Mouse (Mus musculus) C2C12 (cell line): ENCODE data around the gene Tmem178b. TPM values are rescaled to one million over a fixed set of nuclear protein-coding genes. Genes with fewer than 3 reads are reported as not detected.

Experiments
- H3K27me3 ChIP-seq: one replicate; pipeline ENCODE4 v1.6.1; 2011; ENCODE audit not compliant: control insufficient read depth, insufficient read depth, insufficient read length
- H3K36me3 ChIP-seq: one replicate; pipeline ENCODE4 v1.6.1; 2011; ENCODE audit not compliant: control insufficient read depth, insufficient read depth
- H3K4me3 ChIP-seq: one replicate; pipeline ENCODE4 v1.5.1; 2011; ENCODE audit warnings: mild to moderate bottlenecking, control low read depth; ENCODE audit not compliant: poor library complexity, insufficient read depth, severe bottlenecking
- H3K79me2 ChIP-seq: one replicate; pipeline ENCODE4 v1.6.1; 2011; ENCODE audit not compliant: control insufficient read depth, insufficient read depth
- H3K79me3 ChIP-seq: one replicate; pipeline ENCODE4 v1.6.1; 2011; ENCODE audit warnings: low read depth, control low read depth
- H3ac ChIP-seq: one replicate; pipeline ENCODE3; 2011; ENCODE audit warnings: low read depth; ENCODE audit not compliant: control insufficient read depth, insufficient read length
- CEBPB ChIP-seq: IDR thresholded peaks from one replicate; pipeline ENCODE4 v1.6.1; 2011; ENCODE audit warnings: low read depth, mild to moderate bottlenecking, control low read depth, moderate library complexity
- CTCF ChIP-seq: IDR thresholded peaks from one replicate; pipeline ENCODE4 v1.5.1; 2011; ENCODE audit not compliant: control insufficient read depth, insufficient read depth, insufficient read length
- FOSL1 ChIP-seq: IDR thresholded peaks from one replicate; pipeline ENCODE4 v1.8.0; 2011; ENCODE audit warnings: mild to moderate bottlenecking, low read length; ENCODE audit not compliant: poor library complexity, insufficient read depth, severe bottlenecking
- MAX ChIP-seq: IDR thresholded peaks from one replicate; pipeline ENCODE4 v1.6.1; 2011; ENCODE audit warnings: mild to moderate bottlenecking, control low read depth
- MYOD1 ChIP-seq: IDR thresholded peaks from one replicate; pipeline ENCODE4 v1.6.1; 2011; ENCODE audit warnings: low read depth; ENCODE audit not compliant: control insufficient read depth, insufficient read length
- MYOG ChIP-seq: IDR thresholded peaks from one replicate; pipeline ENCODE4 v1.6.1; 2011; ENCODE audit not compliant: control insufficient read depth, insufficient read length; ENCODE audit errors: extremely low read depth
- USF1 ChIP-seq: IDR thresholded peaks from one replicate; pipeline ENCODE4 v1.6.1; 2011; ENCODE audit warnings: low read depth, mild to moderate bottlenecking, control low read depth, moderate library complexity
- polyA plus RNA-seq: library from polyadenylated mRNA; unstranded; fragments of >200 nt; fragmentation: generic; extraction: Trizol; gene quantifications from one replicate; pipeline ENCODE4 v1.2.1, GENCODE M21; 2012; ENCODE audit warnings: missing spikeins

Tmem178b gene
- polyA plus RNA-seq, 1 experiment: 0.01 TPM

DNA sequence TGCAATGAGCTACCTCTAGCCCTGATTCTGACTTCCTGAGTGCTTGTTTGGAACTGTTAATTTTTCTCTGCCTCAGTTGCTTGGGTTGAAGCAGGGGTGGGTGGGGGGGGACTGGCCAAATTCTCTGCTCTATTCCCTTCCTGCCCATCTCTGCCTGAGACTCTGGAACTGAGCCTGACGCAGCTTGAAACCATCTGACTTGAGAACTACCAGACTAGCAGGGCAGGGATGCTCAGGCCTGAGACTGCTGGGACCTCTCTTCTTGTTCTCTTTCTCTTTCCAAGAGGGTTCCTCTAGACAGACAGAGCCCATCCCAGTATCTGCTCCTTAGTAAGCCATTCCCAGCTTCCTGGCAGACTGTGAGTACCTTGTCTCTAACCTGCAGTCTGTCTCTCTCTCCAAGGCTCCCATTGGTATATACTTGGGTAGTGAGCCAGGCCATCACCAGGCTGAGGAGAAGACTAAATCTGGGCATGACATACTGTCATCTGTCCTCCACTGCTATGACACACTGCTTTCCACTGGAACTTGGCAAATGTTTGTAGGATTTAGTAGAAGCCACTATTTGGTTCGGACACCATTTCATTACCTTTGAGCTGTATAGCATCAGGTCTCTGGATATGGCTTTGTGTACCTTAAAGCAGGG is 42.7 kb downstream of the Tmem178b start:
- Histone ChIP-seq H3K36me3 (no peaks in the 10 kb centered on the region), H3K79me2 (no peaks in the 10 kb centered on the region), H3K79me3 (no peaks in the 10 kb centered on the region), H3K4me3 (no peak overlapping the region), H3ac (no peak overlapping the region), H3K27me3 (peaks cover 5% of the 10 kb centered on the region)
- no peak for TF ChIP-seq USF1
- TF ChIP-seq MYOG: no peak
- no peak for TF ChIP-seq CTCF
- no peak for TF ChIP-seq CEBPB
- TF ChIP-seq MAX: no peak
- no peak for TF ChIP-seq FOSL1
- no peak for TF ChIP-seq MYOD1

- Histone ChIP-seq H3K27me3 (peaks cover 5% of the 10 kb centered on the region), H3ac (no peak overlapping the region), H3K79me3 (no peaks in the 10 kb centered on the region), H3K36me3 (no peaks in the 10 kb centered on the region), H3K79me2 (no peaks in the 10 kb centered on the region), H3K4me3 (no peak overlapping the region)
- TF ChIP-seq CTCF (no peak), FOSL1 (no peak), CEBPB (no peak), MAX (no peak), MYOG (no peak), USF1 (no peak), MYOD1 (no peak)
Observed at GRCm38 (mm10) chr6:39916514-39916913, 43.4 kb downstream of the Tmem178b start.

DNA sequence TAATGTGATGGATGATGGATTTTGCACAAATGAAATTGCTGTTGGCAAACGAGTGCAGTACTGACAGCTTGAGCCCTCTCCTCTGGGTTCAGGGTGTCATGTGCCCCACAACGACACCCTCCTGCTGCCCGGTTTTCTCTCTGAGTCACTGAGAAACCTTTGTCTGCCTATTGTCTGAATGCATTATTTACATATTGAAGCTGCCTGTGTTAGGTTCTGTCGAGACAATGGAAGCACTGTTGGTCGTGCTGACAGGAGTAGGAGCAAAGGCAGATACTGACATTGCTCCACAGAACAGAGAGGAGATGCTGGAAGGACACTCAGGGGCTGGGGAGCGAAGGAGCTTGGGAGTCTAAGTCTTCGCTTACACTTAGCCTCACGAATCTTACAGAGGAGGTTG is 44.2 kb downstream of the Tmem178b start:
- Histone ChIP-seq H3K4me3 (no peak overlapping the region), H3ac (no peak overlapping the region), H3K79me3 (no peaks in the 10 kb centered on the region), H3K36me3 (no peaks in the 10 kb centered on the region), H3K79me2 (no peaks in the 10 kb centered on the region), H3K27me3 (peaks cover 5% of the 10 kb centered on the region)
- TF ChIP-seq CEBPB (no peak), FOSL1 (no peak), MYOG (no peak), USF1 (no peak), MYOD1 (no peak), MAX (no peak), CTCF (no peak)

- Histone ChIP-seq H3K27me3 (peaks cover 5% of the 10 kb centered on the region), H3K4me3 (no peak overlapping the region), H3K36me3 (no peaks in the 10 kb centered on the region), H3K79me3 (no peaks in the 10 kb centered on the region), H3K79me2 (no peaks in the 10 kb centered on the region), H3ac (no peak overlapping the region)
- no peak for TF ChIP-seq USF1
- no peak for TF ChIP-seq FOSL1
- TF ChIP-seq CTCF: no peak
- no peak for TF ChIP-seq MYOD1
- no peak for TF ChIP-seq MAX
- TF ChIP-seq MYOG: no peak
- no peak for TF ChIP-seq CEBPB
Observed at GRCm38 (mm10) chr6:39917729-39918128, 44.7 kb downstream of the Tmem178b start.

DNA sequence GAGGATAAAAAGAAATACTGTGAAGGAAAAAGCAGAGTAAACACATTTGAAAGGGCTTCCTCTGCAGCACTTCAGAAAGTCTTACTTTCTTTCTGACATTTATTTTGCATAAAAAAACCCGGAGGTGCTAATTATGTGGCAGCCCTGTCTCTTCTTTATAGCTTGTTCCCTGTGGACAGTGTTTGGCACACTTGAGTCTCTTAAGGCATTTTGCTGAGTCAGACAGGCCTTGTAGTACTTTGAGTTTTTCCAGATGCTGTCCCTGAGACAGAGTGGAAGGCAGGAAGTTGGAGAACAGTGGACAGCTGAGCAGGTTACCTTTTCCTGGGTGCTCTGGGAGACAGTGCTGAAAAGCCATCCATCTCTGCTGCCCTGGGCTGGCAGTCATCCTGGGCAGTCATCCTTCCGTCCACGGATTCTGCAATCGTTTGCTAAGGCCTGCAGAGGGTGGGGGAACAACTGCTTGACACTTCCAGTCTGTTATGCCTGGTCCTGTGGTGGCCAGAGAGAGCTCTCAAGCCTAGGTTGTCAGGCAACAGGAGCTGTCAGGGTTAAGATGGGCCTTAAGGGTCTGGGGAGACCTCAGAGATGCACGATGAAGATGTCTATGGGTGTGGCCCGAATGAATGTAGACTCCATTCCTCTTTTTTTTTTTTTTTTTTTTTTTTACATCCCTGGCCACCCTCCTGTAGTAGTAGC is 46.1 kb downstream of the Tmem178b start:
- Histone ChIP-seq H3ac (no peak overlapping the region), H3K79me2 (no peaks in the 10 kb centered on the region), H3K36me3 (no peaks in the 10 kb centered on the region), H3K79me3 (no peaks in the 10 kb centered on the region), H3K27me3 (peaks cover 5% of the 10 kb centered on the region), H3K4me3 (no peak overlapping the region)
- TF ChIP-seq FOSL1 (no peak), MYOD1 (no peak), CEBPB (no peak), MYOG (no peak)
